Mouse (Mus musculus): ENCODE results near the gene Pole4.

DNA sequence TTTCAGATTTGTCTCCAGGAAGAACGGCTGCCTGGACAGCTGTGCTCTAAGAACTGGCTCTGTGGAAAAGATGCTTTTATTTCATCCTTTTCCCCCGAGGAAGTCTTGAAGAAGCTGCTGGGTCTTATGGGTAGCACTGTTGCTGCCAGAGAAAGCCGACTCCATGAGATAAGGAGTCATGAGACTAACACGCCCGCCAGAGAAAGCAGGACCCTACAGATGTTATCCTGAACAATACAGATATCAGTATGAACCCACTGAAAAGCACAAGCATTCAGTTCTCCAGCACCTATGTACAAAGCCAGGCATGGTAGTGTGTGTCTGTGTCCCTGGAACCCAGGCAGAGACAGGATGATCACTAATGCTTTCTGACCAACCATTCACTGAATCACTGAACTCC is 129.7 kb downstream of the Pole4 start:
- TF ChIP-seq CTCF (IDR thresholded peaks at IDR 0.05; ENCODE audit: control insufficient read depth, insufficient read depth, low read length) (no peak), POLR2A (IDR thresholded peaks at IDR 0.05; ENCODE audit: borderline replicate concordance, control insufficient read depth, low read depth, low read length) (no peak)
